In the genomic region with DNA sequence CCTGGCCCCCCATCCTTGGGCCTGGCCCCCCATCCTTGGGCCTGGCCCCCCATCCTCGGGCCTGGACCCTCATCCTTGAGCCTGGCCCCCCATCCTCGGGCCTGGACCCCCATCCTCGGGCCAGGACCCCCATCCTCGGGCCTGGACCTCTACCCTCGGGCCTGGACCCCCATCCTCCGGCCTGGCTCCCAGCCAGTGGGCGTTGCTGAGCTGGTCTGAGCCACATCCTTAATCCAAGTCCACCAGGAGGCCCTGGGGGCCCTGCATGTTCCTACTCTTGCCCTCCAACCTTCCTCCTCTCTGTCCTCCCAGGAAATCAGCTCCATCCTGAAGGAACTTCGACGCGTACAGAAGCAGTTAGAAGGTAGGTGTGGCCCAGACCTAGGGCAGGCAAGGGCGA, we compare ENCODE assay signal across 12 mouse cellular contexts. TPM values are rescaled to one million over a fixed set of nuclear protein-coding genes. Genes with fewer than 3 reads are reported as not detected.
DNase-seq lines count a peak whose midpoint lies in the region; ATAC-seq and TF ChIP-seq lines count a peak whose summit lies in the region.
"Had no signal": no experiment of that assay in that cellular context is flagged by ENCODE, and none has a peak within 500 bp of the region (broad histone marks: within the 10 kb centered on the region; RNA-seq: fewer than 3 reads in every experiment).

No protein-coding gene starts in this region.

- 87% methylated on average over 11 of the region's 11 CpGs for WGBS in forebrain, embryonic 11.5 days
- WGBS in forebrain, embryonic 16.5 days = 81% methylated on average over 10 of the region's 11 CpGs
- WGBS in kidney, postnatal 0 days = 74% methylated on average over 11 of the region's 11 CpGs
- WGBS in hindbrain, embryonic 15.5 days = 89% methylated on average over 10 of the region's 11 CpGs
- 68% methylated on average over 11 of the region's 11 CpGs for WGBS in liver, postnatal 0 days (ENCODE audit: insufficient replicate concordance)

- no peak overlapping the region for H3K9ac ChIP-seq in forebrain, embryonic 11.5 days (ENCODE audit: low read length)
- H3K9ac ChIP-seq in forebrain, embryonic 16.5 days (replicated peaks; ENCODE audit: low read depth, low read length) = no peak overlapping the region
- peak overlapping the region; percentile 32; the same call in 1 of the 2 replicates for H3K9ac ChIP-seq in kidney, postnatal 0 days (ENCODE audit: low read depth, low read length)
- H3K9ac ChIP-seq in hindbrain, embryonic 15.5 days = 0 out of 2 replicates have a peak overlapping the region, but pooled peaks have one; percentile 16
- H3K9ac ChIP-seq in liver, postnatal 0 days (replicated peaks) = no peak overlapping the region

- no peak overlapping the region for H3K4me3 ChIP-seq in forebrain, embryonic 11.5 days (ENCODE audit: low read depth, low read length)
- no peak overlapping the region for H3K4me3 ChIP-seq in forebrain, embryonic 16.5 days (replicated peaks; ENCODE audit: low read length)
- H3K4me3 ChIP-seq in kidney, postnatal 0 days (replicated peaks; ENCODE audit: low read depth, low read length) = no peak overlapping the region
- no peak overlapping the region for H3K4me3 ChIP-seq in hindbrain, embryonic 15.5 days
- no peak overlapping the region for H3K4me3 ChIP-seq in liver, postnatal 0 days (ENCODE audit: low read depth, low read length)

- H3K9me3 ChIP-seq in forebrain, embryonic 11.5 days (ENCODE audit: control insufficient read depth, low read length) = no peaks in the 10 kb centered on the region
- H3K9me3 ChIP-seq in forebrain, embryonic 16.5 days (ENCODE audit: control insufficient read depth, low read length) = no peaks in the 10 kb centered on the region
- no peaks in the 10 kb centered on the region for H3K9me3 ChIP-seq in kidney, postnatal 0 days (replicated peaks; ENCODE audit: low read length)
- no peaks in the 10 kb centered on the region for H3K9me3 ChIP-seq in hindbrain, embryonic 15.5 days
- H3K9me3 ChIP-seq in liver, postnatal 0 days (ENCODE audit: low read length) = no peaks in the 10 kb centered on the region

- no peaks in the 10 kb centered on the region for H3K27me3 ChIP-seq in forebrain, embryonic 11.5 days (ENCODE audit: control insufficient read depth, insufficient read depth, low read length)
- no peaks in the 10 kb centered on the region for H3K27me3 ChIP-seq in forebrain, embryonic 16.5 days (replicated peaks; ENCODE audit: control insufficient read depth, insufficient read depth, low read length)
- no peaks in the 10 kb centered on the region for H3K27me3 ChIP-seq in kidney, postnatal 0 days (ENCODE audit: insufficient read depth, low read length)
- no peaks in the 10 kb centered on the region for H3K27me3 ChIP-seq in hindbrain, embryonic 15.5 days
- no peaks in the 10 kb centered on the region for H3K27me3 ChIP-seq in liver, postnatal 0 days (ENCODE audit: insufficient read depth, low read length)

- H3K4me1 ChIP-seq in forebrain, embryonic 11.5 days (replicated peaks; ENCODE audit: control insufficient read depth, insufficient read depth, low read length) = peaks cover 2% of the 10 kb centered on the region; the same call in 1 of the 2 replicates
- peaks cover 9% of the 10 kb centered on the region for H3K4me1 ChIP-seq in forebrain, embryonic 16.5 days (replicated peaks; ENCODE audit: control insufficient read depth, insufficient read depth, low read length)
- no peaks in the 10 kb centered on the region for H3K4me1 ChIP-seq in kidney, postnatal 0 days (replicated peaks; ENCODE audit: insufficient read depth, low read length)
- H3K4me1 ChIP-seq in hindbrain, embryonic 15.5 days (replicated peaks) = peaks cover 24% of the 10 kb centered on the region
- H3K4me1 ChIP-seq in liver, postnatal 0 days (ENCODE audit: insufficient read depth) = peaks cover 3% of the 10 kb centered on the region; the same call in 1 of the 2 replicates

- H3K4me2 ChIP-seq in forebrain, embryonic 11.5 days (ENCODE audit: low read depth, low read length, severe bottlenecking) = no peak overlapping the region
- no peak overlapping the region for H3K4me2 ChIP-seq in forebrain, embryonic 16.5 days (ENCODE audit: low read length)
- H3K4me2 ChIP-seq in kidney, postnatal 0 days (ENCODE audit: low read length) = no peak overlapping the region
- H3K4me2 ChIP-seq in hindbrain, embryonic 15.5 days = no peak overlapping the region
- H3K4me2 ChIP-seq in liver, postnatal 0 days (ENCODE audit: low read depth, low read length) = no peak overlapping the region

- H3K36me3 ChIP-seq in forebrain, embryonic 11.5 days (ENCODE audit: control insufficient read depth, insufficient read depth, low read length) = no peaks in the 10 kb centered on the region
- H3K36me3 ChIP-seq in forebrain, embryonic 16.5 days (ENCODE audit: control insufficient read depth, insufficient read depth) = peaks cover 2% of the 10 kb centered on the region; the same call in 1 of the 2 replicates
- H3K36me3 ChIP-seq in kidney, postnatal 0 days (ENCODE audit: insufficient read depth, low read length) = peaks cover 25% of the 10 kb centered on the region
- H3K36me3 ChIP-seq in hindbrain, embryonic 15.5 days = peaks cover 31% of the 10 kb centered on the region
- no peaks in the 10 kb centered on the region for H3K36me3 ChIP-seq in liver, postnatal 0 days (replicated peaks; ENCODE audit: insufficient read depth, low read length)

- no peak for TF ChIP-seq CTCF in kidney, postnatal 0 days (IDR thresholded peaks at IDR 0.05; ENCODE audit: low read depth)
- TF ChIP-seq CTCF in liver, postnatal 0 days (IDR thresholded peaks at IDR 0.05; ENCODE audit: low read depth) = no peak

- ATAC-seq in forebrain, embryonic 11.5 days (replicated peaks; ENCODE audit: low FRiP score) = no peak
- ATAC-seq in forebrain, embryonic 16.5 days = no peak
- no peak for ATAC-seq in kidney, postnatal 0 days (replicated peaks; ENCODE audit: low FRiP score, low read depth)
- ATAC-seq in hindbrain, embryonic 15.5 days (ENCODE audit: low FRiP score, low read depth) = no peak
- no peak for ATAC-seq in liver, postnatal 0 days

- H3K27ac ChIP-seq in forebrain, embryonic 11.5 days (ENCODE audit: low read depth, low read length) = no peak overlapping the region
- no peak overlapping the region for H3K27ac ChIP-seq in forebrain, embryonic 16.5 days (ENCODE audit: low read length)
- no peak overlapping the region for H3K27ac ChIP-seq in kidney, postnatal 0 days
- H3K27ac ChIP-seq in hindbrain, embryonic 15.5 days (replicated peaks) = no peak overlapping the region
- no peak overlapping the region for H3K27ac ChIP-seq in liver, postnatal 0 days (ENCODE audit: low read depth)
- H3K27ac ChIP-seq: macrophage had no signal

- TF ChIP-seq EP300 in liver, postnatal 0 days (IDR thresholded peaks at IDR 0.05; ENCODE audit: low read depth) = no peak

- peak; percentile 54 for DNase-seq in forebrain, embryonic 11.5 days (ENCODE audit: low spot score)
- DNase-seq in kidney, postnatal 0 days (ENCODE audit: low spot score) = no peak
- no peak for DNase-seq in kidney, postnatal 36 days
- peak; percentile 49 for DNase-seq in cerebellum, adult 9-11 months
- DNase-seq in layer of hippocampus, postnatal 10 days (ENCODE audit: low spot score in 2 of 2) = no peak
- no peak for DNase-seq in liver, postnatal 0 days
- DNase-seq: heart, postnatal 4 days; layer of hippocampus, adult 9-11 months had no signal

RNA-seq across cellular contexts. Expression of a gene that starts 16.2 kb away (rescaled TPM):
- polyA plus RNA-seq in forebrain, embryonic 11.5 days (2014; fragmentation: Nextera tagmentation; extraction: Ambion mirVana) = 3.7 and 4.1 TPM in 2 replicates
- polyA plus RNA-seq in forebrain, embryonic 16.5 days (2015; fragmentation: Nextera tagmentation; extraction: Ambion mirVana) = 4.0 and 5.3 TPM in 2 replicates
- 7.8 TPM in 2 replicates for polyA plus RNA-seq in kidney, postnatal 0 days (2015; fragmentation: Nextera tagmentation; extraction: Ambion mirVana)
- 6.3 and 9.2 TPM in 2 replicates for polyA plus RNA-seq in hindbrain, embryonic 15.5 days (2015; fragmentation: Nextera tagmentation; extraction: Ambion mirVana)
- 10 to 100 TPM in 1 of 2 experiments, 1 to 10 TPM in 1; 9.2 to 11.7 TPM for total RNA-seq in layer of hippocampus, postnatal 10 days (2021)
- polyA plus RNA-seq in liver, postnatal 0 days (2015; fragmentation: Nextera tagmentation; extraction: Ambion mirVana) = 20.9 and 22.4 TPM in 2 replicates

RNA-seq across cellular contexts. Expression of a gene that starts 24.0 kb away (rescaled TPM):
- 12.6 and 15.2 TPM in 2 replicates for polyA plus RNA-seq in forebrain, embryonic 11.5 days (2014; fragmentation: Nextera tagmentation; extraction: Ambion mirVana)
- 18.8 and 22.9 TPM in 2 replicates for polyA plus RNA-seq in forebrain, embryonic 16.5 days (2015; fragmentation: Nextera tagmentation; extraction: Ambion mirVana)
- 13.6 and 13.9 TPM in 2 replicates for polyA plus RNA-seq in kidney, postnatal 0 days (2015; fragmentation: Nextera tagmentation; extraction: Ambion mirVana)
- polyA plus RNA-seq in hindbrain, embryonic 15.5 days (2015; fragmentation: Nextera tagmentation; extraction: Ambion mirVana) = 45.7 and 48.8 TPM in 2 replicates
- total RNA-seq in layer of hippocampus, postnatal 10 days (2021) = 100 to 1,000 TPM; 180 to 199 TPM
- 4.0 and 4.8 TPM in 2 replicates for polyA plus RNA-seq in liver, postnatal 0 days (2015; fragmentation: Nextera tagmentation; extraction: Ambion mirVana)

RNA-seq across cellular contexts. Expression of a gene that starts 58.2 kb away (rescaled TPM):
- polyA plus RNA-seq in forebrain, embryonic 11.5 days (2014; fragmentation: Nextera tagmentation; extraction: Ambion mirVana) = 0.08 and 0.16 TPM in 2 replicates
- polyA plus RNA-seq in forebrain, embryonic 16.5 days (2015; fragmentation: Nextera tagmentation; extraction: Ambion mirVana) = 1.2 TPM in 2 replicates
- 0.22 and 0.50 TPM in 2 replicates for polyA plus RNA-seq in kidney, postnatal 0 days (2015; fragmentation: Nextera tagmentation; extraction: Ambion mirVana)
- polyA plus RNA-seq in hindbrain, embryonic 15.5 days (2015; fragmentation: Nextera tagmentation; extraction: Ambion mirVana) = 1.8 and 3.3 TPM in 2 replicates
- 10 to 100 TPM; 11.8 to 17.1 TPM for total RNA-seq in layer of hippocampus, postnatal 10 days (2021)
- 0.22 and 0.36 TPM in 2 replicates for polyA plus RNA-seq in liver, postnatal 0 days (2015; fragmentation: Nextera tagmentation; extraction: Ambion mirVana)
- total RNA-seq: neutrophil, adult 5-6 weeks had no signal

Comparison
In these comparisons a context has a peak if more than half of its experiments do, and no peak if none do; other contexts are left out.
1. DNase-seq: peak in forebrain, embryonic 11.5 days (single experiment) and cerebellum, adult 9-11 months (single experiment); none in kidney, postnatal 0 days (single experiment), kidney, postnatal 36 days (0 of 2), layer of hippocampus, postnatal 10 days (0 of 2) and liver, postnatal 0 days (single experiment).
2. H3K9ac ChIP-seq: peak in kidney, postnatal 0 days (single experiment) and hindbrain, embryonic 15.5 days (single experiment); none in forebrain, embryonic 11.5 days (single experiment), forebrain, embryonic 16.5 days (single experiment) and liver, postnatal 0 days (single experiment).